Mouse (Mus musculus): ENCODE data around the gene Selenon. TPM values are rescaled to one million over a fixed set of nuclear protein-coding genes. Genes with fewer than 3 reads are reported as not detected.

Selenon gene
- polyA plus RNA-seq, 1 experiment from 2014 or later: 14.7 TPM

DNA sequence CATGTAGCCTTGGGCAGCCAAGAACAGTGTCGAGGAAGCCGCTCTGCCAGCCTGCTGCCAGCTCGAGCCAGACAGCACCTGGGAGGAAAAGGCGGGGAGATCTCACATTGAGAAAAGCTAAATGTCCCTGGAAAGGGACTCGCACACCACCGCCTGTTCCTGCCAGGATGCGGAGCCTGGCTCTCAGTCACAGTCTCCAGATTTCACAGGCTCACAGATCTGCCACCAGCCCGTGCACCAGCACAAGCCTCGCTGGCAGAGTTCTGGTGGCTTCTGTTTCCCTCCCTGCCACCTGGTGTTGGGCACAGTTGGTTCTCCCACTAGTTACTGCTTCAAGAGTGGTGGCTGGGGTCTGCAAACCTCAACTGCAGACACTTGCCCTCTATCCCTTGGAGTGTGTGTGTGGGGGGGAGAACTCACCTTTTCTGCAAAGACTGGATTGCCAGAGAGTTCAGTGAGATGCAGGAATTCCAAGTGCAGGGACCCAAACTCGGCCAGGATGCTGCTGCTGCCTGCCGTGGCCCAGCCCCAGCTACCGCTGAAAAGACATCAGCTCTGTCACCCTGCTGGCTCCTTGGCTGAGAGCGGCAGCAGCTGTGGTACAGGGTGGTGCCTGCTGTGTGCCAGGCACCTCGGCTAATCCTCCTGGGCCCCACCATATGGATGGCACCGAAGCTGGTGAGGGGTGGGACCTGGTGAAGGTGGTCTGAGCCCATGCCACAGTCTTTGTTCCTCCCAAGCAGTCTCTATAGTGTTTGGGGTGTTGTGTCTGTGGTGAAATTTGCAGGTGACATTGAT, 28.6 kb upstream of the Selenon start:
- Histone ChIP-seq H3K27me3 (replicated peaks; ENCODE audit: control insufficient read depth, insufficient read depth, low read length) (no peaks in the 10 kb centered on the region), H3K36me3 (ENCODE audit: control insufficient read depth, insufficient read depth, low read length) (no peaks in the 10 kb centered on the region), H3K27ac (ENCODE audit: low read depth) (no peak overlapping the region), H3K4me2 (ENCODE audit: low read length) (no peak overlapping the region), H3K4me1 (replicated peaks; ENCODE audit: control insufficient read depth, insufficient read depth, low read length) (peaks cover 15% of the 10 kb centered on the region), H3K4me3 (ENCODE audit: low read depth, low read length) (no peak overlapping the region), H3K9ac (ENCODE audit: low read length) (no peak overlapping the region), H3K9me3 (ENCODE audit: control insufficient read depth, low read length) (no peaks in the 10 kb centered on the region)
- DNase-seq (ENCODE audit: low spot score) (no peak), ATAC-seq (replicated peaks; ENCODE audit: low FRiP score, low TSS enrichment, low read depth) (no peak)
- WGBS: 83% methylated on average over 15 of the region's 15 CpGs

DNA sequence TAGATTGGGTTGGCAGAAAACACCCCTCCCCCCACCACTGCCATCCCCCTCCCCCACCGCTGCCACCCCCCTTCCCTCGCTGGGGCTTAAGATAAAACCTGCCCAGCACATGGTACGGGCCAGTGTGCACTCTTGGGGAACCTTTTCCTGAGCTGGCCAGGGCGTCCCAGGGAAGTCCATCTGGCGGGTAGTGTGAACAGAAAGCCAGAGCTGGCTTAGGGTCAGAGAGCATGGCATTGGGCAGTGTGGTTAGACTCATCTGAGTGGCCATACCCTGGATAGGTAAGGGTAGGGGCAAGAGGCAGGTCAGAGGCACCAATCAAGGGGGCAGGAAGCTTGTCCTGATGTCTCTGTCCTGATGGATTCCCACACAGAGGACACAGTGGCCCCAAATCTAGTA, 27.7 kb upstream of the Selenon start:
- H3K36me3 ChIP-seq (ENCODE audit: control insufficient read depth, insufficient read depth, low read length): no peaks in the 10 kb centered on the region
- peaks cover 15% of the 10 kb centered on the region for H3K4me1 ChIP-seq (replicated peaks; ENCODE audit: control insufficient read depth, insufficient read depth, low read length)
- 0 out of 2 replicates have a peak, but pooled peaks have one; percentile 34 for ATAC-seq (replicated peaks; ENCODE audit: low FRiP score, low TSS enrichment, low read depth)
- 41% methylated on average over 5 of the region's 5 CpGs for WGBS
- H3K9ac ChIP-seq (ENCODE audit: low read length): 0 out of 2 replicates have a peak overlapping the region, but pooled peaks have one; percentile 8
- H3K27ac ChIP-seq (ENCODE audit: low read depth): no peak overlapping the region
- no peak for DNase-seq (ENCODE audit: low spot score)
- H3K4me2 ChIP-seq (ENCODE audit: low read length): peak overlapping the region; percentile 36
- H3K9me3 ChIP-seq (ENCODE audit: control insufficient read depth, low read length): no peaks in the 10 kb centered on the region
- H3K27me3 ChIP-seq (replicated peaks; ENCODE audit: control insufficient read depth, insufficient read depth, low read length): no peaks in the 10 kb centered on the region
- H3K4me3 ChIP-seq (ENCODE audit: low read depth, low read length): no peak overlapping the region

DNA sequence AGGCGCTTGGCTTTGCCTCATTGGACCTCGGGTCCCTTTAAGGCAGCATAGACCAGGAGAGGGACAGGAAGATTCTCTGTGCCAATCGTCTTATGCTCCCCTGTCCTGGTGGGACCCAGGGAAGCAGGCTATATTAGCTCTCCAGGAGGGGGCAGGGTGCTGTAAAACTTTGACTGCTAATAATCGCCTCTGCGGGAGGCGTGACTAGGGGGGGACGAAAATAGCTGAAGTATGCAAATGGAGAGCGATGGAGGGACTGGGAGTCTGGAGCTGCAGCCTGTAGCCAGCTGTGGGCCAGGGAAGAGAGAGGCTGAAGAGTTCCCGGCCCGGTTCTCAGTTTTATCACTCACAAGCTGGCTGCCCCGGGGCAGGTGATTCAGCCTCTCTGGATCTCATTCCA, 27.2 kb upstream of the Selenon start:
- Histone ChIP-seq H3K4me2 (ENCODE audit: low read length) (peak overlapping the region; percentile 36), H3K4me3 (ENCODE audit: low read depth, low read length) (no peak overlapping the region), H3K27me3 (replicated peaks; ENCODE audit: control insufficient read depth, insufficient read depth, low read length) (no peaks in the 10 kb centered on the region), H3K36me3 (ENCODE audit: control insufficient read depth, insufficient read depth, low read length) (no peaks in the 10 kb centered on the region), H3K27ac (ENCODE audit: low read depth) (no peak overlapping the region), H3K9me3 (ENCODE audit: control insufficient read depth, low read length) (no peaks in the 10 kb centered on the region), H3K4me1 (replicated peaks; ENCODE audit: control insufficient read depth, insufficient read depth, low read length) (peaks cover 15% of the 10 kb centered on the region), H3K9ac (ENCODE audit: low read length) (0 out of 2 replicates have a peak overlapping the region, but pooled peaks have one; percentile 8)
- 6% methylated on average over 11 of the region's 11 CpGs for WGBS
- no peak for ATAC-seq (replicated peaks; ENCODE audit: low FRiP score, low TSS enrichment, low read depth)
- no peak for DNase-seq (ENCODE audit: low spot score)

DNA sequence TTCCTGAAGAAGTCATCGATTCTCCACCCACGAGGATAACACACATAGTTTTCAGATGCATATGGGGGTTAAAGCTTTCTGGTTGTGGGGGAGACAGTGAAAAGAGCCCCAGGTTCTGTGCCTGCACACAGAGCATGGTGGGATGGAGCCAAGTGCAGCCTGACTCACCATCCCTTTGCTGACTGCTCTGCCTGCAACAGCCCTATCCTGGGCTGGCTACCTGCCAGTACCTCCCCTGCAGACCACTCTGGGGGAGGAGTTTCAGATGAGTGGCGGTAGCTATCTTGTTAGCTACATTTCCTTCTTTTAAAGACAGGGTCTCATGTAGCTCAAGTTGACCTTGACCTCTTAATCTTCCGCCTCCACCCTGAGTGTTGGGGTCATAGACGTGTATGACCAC, 26.4 kb upstream of the Selenon start:
- no peak for DNase-seq (ENCODE audit: low spot score)

DNA sequence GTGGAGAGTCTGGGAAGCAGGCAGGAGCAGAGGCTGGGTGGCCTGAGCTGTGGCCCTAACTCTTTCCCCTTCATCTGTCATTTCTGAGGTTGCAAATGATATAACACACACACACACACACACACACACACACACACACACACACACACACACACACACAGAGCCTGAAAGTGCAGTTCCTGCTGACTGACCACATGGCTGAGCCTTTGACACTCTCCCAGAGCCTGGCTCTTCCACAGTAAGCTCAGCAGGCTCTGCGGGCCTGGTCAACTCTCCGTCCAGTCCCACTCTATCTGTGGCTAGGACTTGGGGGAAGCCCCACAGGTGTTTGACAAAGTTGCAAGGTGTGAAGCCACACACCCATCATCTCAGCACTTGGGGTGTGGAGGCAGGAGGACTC, 25.3 kb upstream of the Selenon start:
- Histone ChIP-seq H3K9ac (ENCODE audit: low read length) (no peak overlapping the region), H3K9me3 (ENCODE audit: control insufficient read depth, low read length) (no peaks in the 10 kb centered on the region), H3K27ac (ENCODE audit: low read depth) (no peak overlapping the region), H3K36me3 (ENCODE audit: control insufficient read depth, insufficient read depth, low read length) (no peaks in the 10 kb centered on the region), H3K4me1 (replicated peaks; ENCODE audit: control insufficient read depth, insufficient read depth, low read length) (peaks cover 15% of the 10 kb centered on the region), H3K4me2 (ENCODE audit: low read length) (no peak overlapping the region), H3K4me3 (ENCODE audit: low read depth, low read length) (no peak overlapping the region), H3K27me3 (replicated peaks; ENCODE audit: control insufficient read depth, insufficient read depth, low read length) (no peaks in the 10 kb centered on the region)
- ATAC-seq (replicated peaks; ENCODE audit: low FRiP score, low TSS enrichment, low read depth) (no peak), DNase-seq (ENCODE audit: low spot score) (no peak)
- 61% methylated on average over 2 of the region's 2 CpGs for WGBS

More for the DNA sequence above, 26.4 kb upstream of the Selenon start:
- Histone ChIP-seq H3K36me3 (ENCODE audit: control insufficient read depth, insufficient read depth, low read length) (no peaks in the 10 kb centered on the region), H3K4me3 (ENCODE audit: low read depth, low read length) (no peak overlapping the region), H3K4me1 (replicated peaks; ENCODE audit: control insufficient read depth, insufficient read depth, low read length) (peaks cover 15% of the 10 kb centered on the region), H3K9me3 (ENCODE audit: control insufficient read depth, low read length) (no peaks in the 10 kb centered on the region), H3K4me2 (ENCODE audit: low read length) (no peak overlapping the region), H3K27me3 (replicated peaks; ENCODE audit: control insufficient read depth, insufficient read depth, low read length) (no peaks in the 10 kb centered on the region), H3K27ac (ENCODE audit: low read depth) (no peak overlapping the region), H3K9ac (ENCODE audit: low read length) (no peak overlapping the region)
- ATAC-seq (replicated peaks; ENCODE audit: low FRiP score, low TSS enrichment, low read depth): 0 out of 2 replicates have a peak, but pooled peaks have one; percentile 16
- 59% methylated on average over 5 of the region's 5 CpGs for WGBS

DNA sequence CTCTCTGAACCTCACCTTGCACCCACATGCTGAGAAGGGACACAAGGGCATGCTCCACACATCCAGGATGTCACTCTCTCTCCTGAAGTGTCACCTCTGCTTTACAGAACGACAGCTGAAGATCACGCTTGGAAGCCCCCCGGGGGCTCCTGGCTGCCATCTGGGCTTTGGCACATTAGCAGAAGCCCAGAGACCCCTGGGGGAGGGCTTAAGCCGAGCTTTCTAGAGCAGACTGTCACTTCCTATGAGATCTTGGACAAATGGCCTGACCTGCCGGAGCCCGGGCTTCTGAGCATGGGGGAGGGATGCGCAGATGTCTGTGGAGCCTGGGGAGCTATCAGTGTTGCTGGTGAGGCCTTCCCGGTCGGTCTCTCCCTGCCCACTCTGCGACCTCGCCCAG, 23.5 kb upstream of the Selenon start:
- ATAC-seq (replicated peaks; ENCODE audit: low FRiP score, low TSS enrichment, low read depth) (no peak), DNase-seq (ENCODE audit: low spot score) (no peak)
- Histone ChIP-seq H3K4me2 (ENCODE audit: low read length) (no peak overlapping the region), H3K9ac (ENCODE audit: low read length) (no peak overlapping the region), H3K4me3 (ENCODE audit: low read depth, low read length) (no peak overlapping the region), H3K36me3 (ENCODE audit: control insufficient read depth, insufficient read depth, low read length) (no peaks in the 10 kb centered on the region), H3K27me3 (replicated peaks; ENCODE audit: control insufficient read depth, insufficient read depth, low read length) (no peaks in the 10 kb centered on the region), H3K9me3 (ENCODE audit: control insufficient read depth, low read length) (no peaks in the 10 kb centered on the region), H3K4me1 (replicated peaks; ENCODE audit: control insufficient read depth, insufficient read depth, low read length) (peaks cover 15% of the 10 kb centered on the region), H3K27ac (ENCODE audit: low read depth) (no peak overlapping the region)
- WGBS: 48% methylated on average over 11 of the region's 11 CpGs

DNA sequence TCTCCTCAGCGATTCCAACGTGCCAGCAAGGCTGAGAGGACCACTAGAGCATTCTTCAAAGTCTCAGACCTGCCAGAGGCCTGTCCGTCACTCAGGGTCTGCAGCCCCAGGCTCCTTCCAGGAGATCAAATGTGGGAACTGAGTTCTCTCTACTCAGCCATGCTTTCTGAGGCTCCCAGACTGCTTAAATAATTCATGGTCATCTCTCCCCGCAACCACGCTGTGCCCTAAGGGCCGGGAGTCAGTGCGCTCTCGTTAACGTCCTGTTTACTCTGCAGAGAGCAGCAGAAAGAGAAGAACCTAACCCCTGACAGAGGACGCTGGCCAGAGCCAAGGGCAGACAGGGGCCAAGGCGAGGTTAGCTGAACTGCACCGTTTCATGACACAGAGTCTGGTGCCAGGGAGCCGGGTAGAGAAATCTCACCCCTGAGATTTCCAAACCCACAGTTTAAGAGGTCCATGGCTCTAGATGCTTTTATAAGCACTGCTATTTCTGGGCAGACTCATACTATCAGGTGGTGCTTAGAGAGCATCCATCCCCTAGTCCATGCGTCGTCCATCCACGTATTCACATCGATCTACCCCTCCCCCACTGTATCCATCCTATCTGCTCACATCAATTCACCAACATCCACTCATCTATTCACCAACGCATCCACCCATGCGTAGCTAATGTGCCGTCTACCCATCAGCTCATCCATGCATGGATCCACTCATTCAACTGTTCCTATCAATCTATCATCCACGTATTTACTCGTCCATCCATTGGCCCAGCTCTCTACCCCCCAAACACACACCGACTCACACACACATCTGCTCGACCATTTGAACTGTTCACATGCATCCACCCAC, 20.7 kb upstream of the Selenon start:
- Histone ChIP-seq H3K4me1 (replicated peaks; ENCODE audit: control insufficient read depth, insufficient read depth, low read length) (0 out of 2 replicates have a peak, but pooled peaks cover under 1% of the 10 kb centered on the region), H3K36me3 (ENCODE audit: control insufficient read depth, insufficient read depth, low read length) (no peaks in the 10 kb centered on the region), H3K4me3 (ENCODE audit: low read depth, low read length) (no peak overlapping the region), H3K4me2 (ENCODE audit: low read length) (no peak overlapping the region), H3K27me3 (replicated peaks; ENCODE audit: control insufficient read depth, insufficient read depth, low read length) (no peaks in the 10 kb centered on the region), H3K27ac (ENCODE audit: low read depth) (no peak overlapping the region), H3K9ac (ENCODE audit: low read length) (no peak overlapping the region), H3K9me3 (ENCODE audit: control insufficient read depth, low read length) (no peaks in the 10 kb centered on the region)
- ATAC-seq (replicated peaks; ENCODE audit: low FRiP score, low TSS enrichment, low read depth): no peak
- no peak for DNase-seq (ENCODE audit: low spot score)
- WGBS: 67% methylated on average over 24 of the region's 24 CpGs

DNA sequence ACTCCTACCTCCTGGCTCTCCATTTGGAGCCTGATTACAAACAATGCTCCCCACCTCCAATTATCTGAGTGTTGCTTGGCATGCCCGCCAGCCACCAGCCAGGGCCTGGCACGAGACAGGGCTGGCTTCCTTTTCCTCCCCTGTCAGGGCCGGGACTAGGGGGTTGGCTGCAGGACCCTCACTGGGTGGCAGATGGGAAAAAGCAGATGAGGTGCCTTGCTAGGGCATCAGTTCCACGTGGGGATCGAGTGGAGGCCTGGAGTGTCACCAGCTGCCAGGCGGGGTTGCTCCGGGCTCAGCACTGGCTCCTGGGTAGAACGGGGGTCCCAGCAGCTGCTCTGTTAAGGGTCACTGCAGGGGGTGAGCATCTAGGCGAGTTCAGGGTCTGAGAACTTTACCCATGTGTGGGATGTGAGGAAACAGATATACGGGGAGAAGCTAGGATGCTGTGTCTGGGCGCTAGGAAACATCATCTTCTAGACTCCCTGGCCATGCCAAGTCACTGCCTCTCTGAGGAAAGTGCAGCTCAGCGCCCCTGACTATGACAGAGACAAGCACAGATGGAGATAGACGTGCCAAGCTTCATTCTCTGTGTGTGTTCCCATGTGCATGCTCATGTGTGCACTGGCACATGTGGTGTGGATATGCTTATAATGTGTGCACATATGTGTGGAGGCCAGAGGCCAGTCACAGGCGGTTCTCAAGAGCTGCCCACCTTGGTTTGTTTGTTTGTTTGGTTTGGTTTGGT, 18.9 kb upstream of the Selenon start:
- H3K36me3 ChIP-seq (ENCODE audit: control insufficient read depth, insufficient read depth, low read length): no peaks in the 10 kb centered on the region
- ATAC-seq (replicated peaks; ENCODE audit: low FRiP score, low TSS enrichment, low read depth): no peak

More for the DNA sequence above, 18.9 kb upstream of the Selenon start:
- WGBS: 84% methylated on average over 14 of the region's 14 CpGs
- Histone ChIP-seq H3K9ac (ENCODE audit: low read length) (no peak overlapping the region), H3K9me3 (ENCODE audit: control insufficient read depth, low read length) (0 out of 2 replicates have a peak, but pooled peaks cover 3% of the 10 kb centered on the region), H3K4me3 (ENCODE audit: low read depth, low read length) (no peak overlapping the region), H3K27me3 (replicated peaks; ENCODE audit: control insufficient read depth, insufficient read depth, low read length) (no peaks in the 10 kb centered on the region), H3K4me1 (replicated peaks; ENCODE audit: control insufficient read depth, insufficient read depth, low read length) (0 out of 2 replicates have a peak, but pooled peaks cover 4% of the 10 kb centered on the region), H3K27ac (ENCODE audit: low read depth) (no peak overlapping the region), H3K4me2 (ENCODE audit: low read length) (no peak overlapping the region)
- DNase-seq (ENCODE audit: low spot score): no peak

Data from intestine, embryonic 14.5 days (tissue).